Mouse (Mus musculus) macrophage (primary cell): Measurements from ENCODE around the gene Tbc1d22a. TPM values are rescaled to one million over a fixed set of nuclear protein-coding genes. Genes with fewer than 3 reads are reported as not detected.

Source experiments
- H3K27ac ChIP-seq: fragments of 350-480 bp; formaldehyde crosslinking; 2 replicates; pipeline ENCODE4 v1.9.0; 2021
- H3K36me3 ChIP-seq: fragments of 350-480 bp; formaldehyde crosslinking; 2 replicates; pipeline ENCODE4 v1.9.0; 2021; ENCODE audit errors: inconsistent target
- H3K4me3 ChIP-seq: fragments of 350-480 bp; formaldehyde crosslinking; 2 replicates; pipeline ENCODE4 v1.9.0; 2021; ENCODE audit errors: inconsistent target
- H3K79me2 ChIP-seq: fragments of 350-480 bp; formaldehyde crosslinking; 2 replicates; pipeline ENCODE4 v1.9.0; 2021; ENCODE audit errors: inconsistent target
- WGBS: methylation state at CpG from one replicate; pipeline ENCODE4 v1.1.7; 2026; ENCODE audit warnings: inconsistent platforms; ENCODE audit not compliant: missing documents; 5-methylcytosine and 5-hydroxymethylcytosine counted together
- polyA plus RNA-seq: library from polyadenylated mRNA; stranded (reverse); fragments of 250-400 nt; gene quantifications from 3 replicates; pipeline ENCODE4 v1.2.4, GENCODE M21; 2018; ENCODE audit warnings: inconsistent platforms

Tbc1d22a gene
- polyA plus RNA-seq, 1 experiment from 2014 or later = 49.5 TPM

DNA sequence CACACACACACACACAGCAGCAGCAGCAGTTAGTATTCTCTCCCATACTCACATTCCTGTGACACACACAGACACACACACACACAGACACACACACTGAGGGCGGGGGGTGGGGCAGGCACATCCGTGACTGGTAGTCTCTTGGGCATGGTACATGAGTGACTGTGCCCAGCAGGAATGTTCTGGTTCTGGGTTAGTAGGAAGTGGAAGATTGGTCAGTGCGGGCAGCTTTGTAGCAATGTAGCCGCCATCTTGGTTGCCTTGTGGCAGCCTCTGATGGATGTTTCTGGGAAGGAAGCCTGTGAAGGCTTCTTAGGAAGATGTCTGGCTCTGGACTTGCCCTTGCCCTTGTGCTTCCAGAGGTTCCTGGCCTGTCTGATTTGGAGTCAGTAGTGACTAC, 112.1 kb downstream of the Tbc1d22a start:
- no peaks in the 10 kb centered on the region for H3K79me2 ChIP-seq
- H3K36me3 ChIP-seq = peaks cover 10% of the 10 kb centered on the region; the same call in 1 of the 2 replicates
- H3K27ac ChIP-seq = no peak overlapping the region
- 98% methylated on average over 4 of the region's 4 CpGs for WGBS
- H3K4me3 ChIP-seq = no peak overlapping the region

GRCm38 (mm10) chr15:86329911-86330310, 115.7 kb downstream of the Tbc1d22a start:
- no peaks in the 10 kb centered on the region for H3K79me2 ChIP-seq
- H3K4me3 ChIP-seq = no peak overlapping the region
- WGBS = 93% methylated on average over 7 of the region's 7 CpGs
- 0 out of 2 replicates have a peak, but pooled peaks cover 9% of the 10 kb centered on the region for H3K36me3 ChIP-seq
- H3K27ac ChIP-seq = no peak overlapping the region

DNA sequence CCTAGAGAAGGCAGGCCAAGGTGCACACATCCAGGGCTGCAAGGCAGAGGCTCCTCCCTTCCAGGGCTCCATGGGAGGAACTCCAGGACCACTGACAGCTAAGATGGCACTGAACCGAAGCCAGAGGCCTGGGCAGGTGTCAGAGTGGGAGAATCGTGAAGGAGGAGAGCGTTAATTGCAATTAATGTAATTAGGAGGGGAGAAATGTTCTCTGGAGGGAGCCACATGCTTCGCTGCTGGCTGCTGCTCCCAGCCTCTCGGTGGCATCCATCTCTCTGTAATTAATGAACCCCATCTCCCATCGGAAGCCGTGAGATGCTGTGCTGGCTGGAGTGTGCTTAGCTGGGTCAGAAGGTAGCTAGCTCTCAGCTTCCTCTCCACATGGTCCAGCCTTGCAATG, 116.2 kb downstream of the Tbc1d22a start:
- 90% methylated on average over 7 of the region's 7 CpGs for WGBS
- no peaks in the 10 kb centered on the region for H3K79me2 ChIP-seq
- 0 out of 2 replicates have a peak, but pooled peaks cover 9% of the 10 kb centered on the region for H3K36me3 ChIP-seq
- H3K27ac ChIP-seq = no peak overlapping the region
- H3K4me3 ChIP-seq = no peak overlapping the region

DNA sequence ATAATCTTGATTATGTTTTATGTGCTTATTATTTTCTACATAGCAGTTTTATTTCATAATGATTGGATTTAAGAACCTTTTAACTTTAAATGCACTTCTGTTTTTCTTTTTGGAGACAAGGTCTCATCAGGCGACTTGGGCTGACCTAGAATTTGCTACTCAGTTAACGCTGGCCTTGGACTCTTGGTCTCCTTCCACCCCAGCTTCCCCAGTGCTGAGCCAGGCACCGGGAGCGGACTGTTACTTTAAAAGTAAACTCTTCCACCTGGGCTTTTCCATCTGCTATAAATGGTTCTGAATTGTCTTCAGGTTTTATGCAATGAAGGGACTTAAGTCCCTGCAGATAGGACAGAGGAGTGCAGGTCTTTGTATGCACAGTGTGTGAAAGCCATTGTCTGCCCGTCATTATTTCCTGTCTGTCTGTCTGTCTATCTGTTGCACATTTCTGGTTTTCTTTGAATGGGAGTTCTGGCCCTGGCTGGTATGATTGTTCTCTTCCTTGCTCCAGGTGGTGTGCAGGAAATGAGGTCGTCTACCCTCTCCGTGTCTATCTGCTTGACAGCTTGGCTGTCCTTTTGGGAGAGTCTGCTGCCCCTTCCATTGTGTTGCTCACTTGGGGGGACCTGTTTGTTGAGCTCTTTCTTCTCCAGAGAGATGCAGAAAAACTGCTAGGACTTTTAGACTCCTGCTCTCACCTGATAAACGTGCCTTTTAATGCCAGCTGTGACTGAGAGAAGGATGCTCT, 117.4 kb downstream of the Tbc1d22a start:
- Histone ChIP-seq H3K27ac (no peak overlapping the region), H3K4me3 (no peak overlapping the region), H3K79me2 (no peaks in the 10 kb centered on the region), H3K36me3 (0 out of 2 replicates have a peak, but pooled peaks cover 9% of the 10 kb centered on the region)
- 90% methylated on average over 8 of the region's 8 CpGs for WGBS

- WGBS = 94% methylated on average over 4 of the region's 4 CpGs
- H3K4me3 ChIP-seq = no peak overlapping the region
Measured at GRCm38 (mm10) chr15:86333176-86333575, 118.9 kb downstream of the Tbc1d22a start.

DNA sequence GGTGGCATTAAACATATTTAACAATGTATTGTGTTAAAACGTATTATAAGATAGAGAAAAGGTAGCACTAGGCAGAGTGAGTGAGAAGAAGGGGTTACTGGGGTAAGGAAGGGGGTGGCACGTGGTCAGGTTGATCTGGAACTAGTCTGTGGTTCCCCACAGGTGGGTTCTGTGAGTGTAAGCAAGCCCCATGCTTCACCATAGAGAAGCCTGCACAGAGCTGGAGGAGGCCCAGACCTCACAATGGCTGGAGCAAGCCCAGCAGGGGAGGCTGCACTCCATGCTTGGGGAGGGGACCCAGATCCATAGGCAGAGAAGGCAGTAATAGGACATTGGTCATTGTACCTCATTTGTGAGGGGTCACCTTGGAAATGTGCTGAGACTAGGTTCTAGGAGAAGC, 119.3 kb downstream of the Tbc1d22a start:
- 0 out of 2 replicates have a peak, but pooled peaks cover 9% of the 10 kb centered on the region for H3K36me3 ChIP-seq
- no peak overlapping the region for H3K4me3 ChIP-seq
- no peaks in the 10 kb centered on the region for H3K79me2 ChIP-seq
- H3K27ac ChIP-seq = no peak overlapping the region
- 87% methylated on average over 2 of the region's 2 CpGs for WGBS

More at GRCm38 (mm10) chr15:86333176-86333575, 118.9 kb downstream of the Tbc1d22a start:
- Histone ChIP-seq H3K27ac (no peak overlapping the region), H3K79me2 (no peaks in the 10 kb centered on the region), H3K36me3 (0 out of 2 replicates have a peak, but pooled peaks cover 9% of the 10 kb centered on the region)

DNA sequence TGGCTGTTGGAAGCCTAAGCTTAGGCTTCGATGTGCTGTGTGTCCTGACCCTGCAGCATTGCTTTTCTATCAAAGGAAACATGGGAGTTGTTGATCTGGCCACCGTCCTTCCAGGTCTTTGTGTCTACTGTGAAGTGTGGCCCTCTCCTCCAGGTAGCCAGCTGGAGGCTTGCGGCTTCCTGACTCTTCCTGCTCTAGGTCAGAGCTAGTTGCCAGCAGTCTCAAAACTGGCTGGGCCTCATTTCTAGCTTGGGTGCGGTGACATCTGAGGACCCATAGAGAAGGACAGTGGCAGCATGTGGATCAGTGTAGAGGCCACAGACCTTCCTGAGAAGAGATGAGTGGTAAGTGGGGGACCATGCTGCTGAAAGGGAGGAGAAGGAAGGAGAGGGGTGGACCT, 120.0 kb downstream of the Tbc1d22a start:
- no peak overlapping the region for H3K27ac ChIP-seq
- 96% methylated on average over 4 of the region's 4 CpGs for WGBS
- H3K36me3 ChIP-seq = 0 out of 2 replicates have a peak, but pooled peaks cover 9% of the 10 kb centered on the region
- no peaks in the 10 kb centered on the region; the same call in 1 of the 2 replicates for H3K79me2 ChIP-seq
- no peak overlapping the region for H3K4me3 ChIP-seq

DNA sequence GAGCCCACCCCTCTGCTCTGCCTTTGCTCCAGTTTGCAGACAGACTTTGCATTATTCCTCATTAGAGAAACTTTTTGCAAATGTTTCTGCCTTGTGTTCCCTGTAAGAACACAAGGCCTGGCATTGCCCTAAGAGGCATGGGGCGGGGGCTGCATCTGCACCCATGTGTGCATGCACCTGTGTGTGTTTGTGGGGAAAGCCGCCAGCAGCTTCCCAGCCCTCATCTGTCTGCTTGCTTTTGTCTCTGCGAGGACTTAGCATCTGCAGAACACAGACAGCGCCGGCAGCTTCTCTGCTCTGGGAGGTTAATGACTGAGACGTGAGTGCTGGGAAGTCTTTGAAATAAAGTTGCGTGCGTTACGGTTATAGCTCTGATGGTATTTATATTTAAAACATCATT, 120.5 kb downstream of the Tbc1d22a start:
- 0 out of 2 replicates have a peak, but pooled peaks cover 9% of the 10 kb centered on the region for H3K36me3 ChIP-seq
- WGBS = 98% methylated on average over 5 of the region's 9 CpGs
- no peak overlapping the region for H3K4me3 ChIP-seq
- no peak overlapping the region for H3K27ac ChIP-seq
- H3K79me2 ChIP-seq = no peaks in the 10 kb centered on the region; the same call in 1 of the 2 replicates

GRCm38 (mm10) chr15:86335781-86336180, 121.5 kb downstream of the Tbc1d22a start:
- Histone ChIP-seq H3K27ac (no peak overlapping the region), H3K79me2 (no peaks in the 10 kb centered on the region; the same call in 1 of the 2 replicates), H3K4me3 (no peak overlapping the region), H3K36me3 (0 out of 2 replicates have a peak, but pooled peaks cover 6% of the 10 kb centered on the region)
- 90% methylated on average over 1 of the region's 1 CpGs for WGBS

DNA sequence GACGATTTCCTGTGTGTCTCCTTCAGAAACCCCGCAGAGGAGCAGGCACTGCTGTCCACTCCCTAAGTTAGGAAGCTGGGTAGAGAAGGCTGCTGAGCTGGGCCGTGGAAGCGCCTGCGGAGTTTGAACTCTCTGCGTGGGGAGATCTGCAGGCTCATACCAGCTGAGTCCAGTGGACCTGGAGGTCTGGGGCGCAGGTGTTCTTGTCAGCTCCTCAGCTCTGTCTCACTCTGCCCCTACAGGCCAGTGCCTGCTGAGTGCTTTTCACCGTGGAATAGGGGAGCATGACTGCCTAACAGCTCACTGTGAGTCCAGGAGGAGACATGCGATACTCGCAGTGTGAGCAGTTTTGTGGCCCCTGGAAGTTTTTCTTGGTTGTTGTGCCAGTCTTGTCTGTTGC, 123.5 kb downstream of the Tbc1d22a start:
- Histone ChIP-seq H3K27ac (0 out of 2 replicates have a peak overlapping the region, but pooled peaks have one; percentile 17), H3K4me3 (no peak overlapping the region), H3K36me3 (no peaks in the 10 kb centered on the region), H3K79me2 (no peaks in the 10 kb centered on the region; the same call in 1 of the 2 replicates)
- WGBS = 92% methylated on average over 10 of the region's 10 CpGs

DNA sequence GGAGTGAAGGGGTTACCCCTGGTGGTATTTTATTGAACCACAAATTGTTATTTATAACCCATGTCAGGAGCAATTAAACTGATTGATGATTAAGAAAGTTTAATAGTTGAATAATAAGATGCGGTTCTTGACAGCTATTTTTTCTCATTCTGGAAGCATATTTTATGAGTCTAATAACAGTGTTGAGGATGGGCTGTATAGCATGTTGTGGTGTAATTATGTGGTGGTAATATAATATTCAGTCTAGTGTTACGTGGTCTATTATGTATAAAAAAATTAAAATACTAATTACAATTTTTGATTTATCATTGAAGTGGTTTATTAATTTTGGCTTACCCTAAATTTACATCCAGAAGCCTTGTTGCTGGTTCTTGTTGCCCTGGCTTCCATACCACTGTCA, 125.5 kb downstream of the Tbc1d22a start:
- no peak overlapping the region for H3K27ac ChIP-seq
- no peaks in the 10 kb centered on the region for H3K36me3 ChIP-seq
- H3K4me3 ChIP-seq = no peak overlapping the region
- H3K79me2 ChIP-seq = no peaks in the 10 kb centered on the region; the same call in 1 of the 2 replicates
- 100% methylated on average over 2 of the region's 2 CpGs for WGBS

GRCm38 (mm10) chr15:86340766-86341165, 126.5 kb downstream of the Tbc1d22a start:
- H3K27ac ChIP-seq = no peak overlapping the region
- H3K4me3 ChIP-seq = no peak overlapping the region
- no peaks in the 10 kb centered on the region; the same call in 1 of the 2 replicates for H3K79me2 ChIP-seq
- no peaks in the 10 kb centered on the region for H3K36me3 ChIP-seq
- WGBS = 97% methylated on average over 6 of the region's 6 CpGs

GRCm38 (mm10) chr15:86342637-86343375, 128.5 kb downstream of the Tbc1d22a start:
- WGBS = 75% methylated on average over 8 of the region's 8 CpGs
- no peaks in the 10 kb centered on the region; the same call in 1 of the 2 replicates for H3K79me2 ChIP-seq
- H3K36me3 ChIP-seq = no peaks in the 10 kb centered on the region
- no peak overlapping the region for H3K4me3 ChIP-seq
- no peak overlapping the region for H3K27ac ChIP-seq

- no peaks in the 10 kb centered on the region for H3K36me3 ChIP-seq
- H3K4me3 ChIP-seq = no peak overlapping the region
- H3K79me2 ChIP-seq = no peaks in the 10 kb centered on the region
- peak overlapping the region; percentile 28 for H3K27ac ChIP-seq
- 8% methylated on average over 8 of the region's 8 CpGs for WGBS
Measured at GRCm38 (mm10) chr15:86344906-86345331, 130.7 kb downstream of the Tbc1d22a start.

- no peaks in the 10 kb centered on the region for H3K36me3 ChIP-seq
- no peaks in the 10 kb centered on the region for H3K79me2 ChIP-seq
Measured at GRCm38 (mm10) chr15:86345907-86346306, 131.6 kb downstream of the Tbc1d22a start.

More at GRCm38 (mm10) chr15:86345907-86346306, 131.6 kb downstream of the Tbc1d22a start:
- H3K27ac ChIP-seq = no peak overlapping the region
- H3K4me3 ChIP-seq = no peak overlapping the region
- WGBS = 61% methylated on average over 9 of the region's 9 CpGs
